Mouse (Mus musculus) embryonic facial prominence, embryonic 12.5 days (tissue): ENCODE measurements around the gene Scml4. TPM values are rescaled to one million over a fixed set of nuclear protein-coding genes. Genes with fewer than 3 reads are reported as not detected.

Source experiments
- ATAC-seq: fragments of 200-750 bp; cut with Nextera tagmentation; 2 replicates; pipeline ENCODE4 v1.8.0; 2017; ENCODE audit not compliant: insufficient number of reproducible peaks, insufficient read depth, low FRiP score, low TSS enrichment
- H3K27ac ChIP-seq: fragments of 300-500 bp; sonication (generic); 2 replicates; pipeline ENCODE4 v1.5.1; 2016; ENCODE audit warnings: mild to moderate bottlenecking
- H3K27me3 ChIP-seq: fragments of 300-500 bp; sonication (generic); 2 replicates; pipeline ENCODE4 v1.6.1; 2016; ENCODE audit warnings: mild to moderate bottlenecking, moderate library complexity
- H3K36me3 ChIP-seq: fragments of 300-500 bp; sonication (generic); 2 replicates; pipeline ENCODE4 v1.6.1; 2016; ENCODE audit warnings: mild to moderate bottlenecking
- H3K4me1 ChIP-seq: fragments of 300-500 bp; sonication (generic); 2 replicates; pipeline ENCODE4 v1.6.1; 2016
- H3K4me2 ChIP-seq: fragments of 300-500 bp; sonication (generic); replicated peaks from 2 replicates; pipeline ENCODE4 v1.6.1; 2016; ENCODE audit warnings: mild to moderate bottlenecking, moderate library complexity
- H3K4me3 ChIP-seq: fragments of 300-500 bp; sonication (generic); 2 replicates; pipeline ENCODE4 v1.5.1; 2016; ENCODE audit warnings: mild to moderate bottlenecking
- H3K9ac ChIP-seq: fragments of 300-500 bp; sonication (generic); 2 replicates; pipeline ENCODE4 v1.6.1; 2016; ENCODE audit warnings: mild to moderate bottlenecking, moderate library complexity
- H3K9me3 ChIP-seq: fragments of 300-500 bp; sonication (generic); 2 replicates; pipeline ENCODE4 v1.6.1; 2016; ENCODE audit warnings: mild to moderate bottlenecking, moderate library complexity
- WGBS: fragments of 180-500 bp; shearing (Covaris S2); methylation state at CpG from one replicate; pipeline ENCODE4 v1.1.7; 2016; 5-methylcytosine and 5-hydroxymethylcytosine counted together
- polyA plus RNA-seq: library from polyadenylated mRNA; unstranded; fragments of >200 nt; fragmentation: Nextera tagmentation; extraction: Ambion mirVana; gene quantifications from 2 replicates; pipeline ENCODE4 v1.2.1, GENCODE M21; 2016

Gene Scml4
- polyA plus RNA-seq, 1 experiment from 2014 or later: 0.37 TPM

DNA sequence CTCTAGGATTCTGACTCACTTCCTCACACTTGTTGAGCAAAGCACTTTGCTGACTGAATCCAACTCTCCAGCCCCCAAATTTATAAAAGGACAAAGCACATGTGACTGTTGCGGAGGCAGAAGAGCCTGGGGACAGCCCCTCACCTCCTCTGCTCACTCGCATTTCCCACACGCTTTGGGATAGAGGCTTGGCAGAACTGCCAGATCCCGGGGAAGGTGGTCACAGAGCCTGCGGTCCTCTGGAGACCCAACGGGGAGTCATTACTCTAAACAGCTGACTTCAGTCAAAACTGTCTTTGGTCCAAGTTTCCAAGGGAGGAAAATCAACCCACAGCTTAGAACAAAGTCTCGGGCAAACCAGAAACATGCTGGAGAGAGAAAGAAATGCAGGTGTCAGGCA is 79.5 kb downstream of the Scml4 start:
- ATAC-seq: no peak
- Histone ChIP-seq H3K4me3 (no peak overlapping the region), H3K27me3 (no peaks in the 10 kb centered on the region), H3K4me2 (no peak overlapping the region), H3K27ac (no peak overlapping the region), H3K36me3 (no peaks in the 10 kb centered on the region), H3K9me3 (no peaks in the 10 kb centered on the region), H3K9ac (no peak overlapping the region), H3K4me1 (peaks cover 7% of the 10 kb centered on the region; the same call in 1 of the 2 replicates)
- 65% methylated on average over 7 of the region's 7 CpGs for WGBS

DNA sequence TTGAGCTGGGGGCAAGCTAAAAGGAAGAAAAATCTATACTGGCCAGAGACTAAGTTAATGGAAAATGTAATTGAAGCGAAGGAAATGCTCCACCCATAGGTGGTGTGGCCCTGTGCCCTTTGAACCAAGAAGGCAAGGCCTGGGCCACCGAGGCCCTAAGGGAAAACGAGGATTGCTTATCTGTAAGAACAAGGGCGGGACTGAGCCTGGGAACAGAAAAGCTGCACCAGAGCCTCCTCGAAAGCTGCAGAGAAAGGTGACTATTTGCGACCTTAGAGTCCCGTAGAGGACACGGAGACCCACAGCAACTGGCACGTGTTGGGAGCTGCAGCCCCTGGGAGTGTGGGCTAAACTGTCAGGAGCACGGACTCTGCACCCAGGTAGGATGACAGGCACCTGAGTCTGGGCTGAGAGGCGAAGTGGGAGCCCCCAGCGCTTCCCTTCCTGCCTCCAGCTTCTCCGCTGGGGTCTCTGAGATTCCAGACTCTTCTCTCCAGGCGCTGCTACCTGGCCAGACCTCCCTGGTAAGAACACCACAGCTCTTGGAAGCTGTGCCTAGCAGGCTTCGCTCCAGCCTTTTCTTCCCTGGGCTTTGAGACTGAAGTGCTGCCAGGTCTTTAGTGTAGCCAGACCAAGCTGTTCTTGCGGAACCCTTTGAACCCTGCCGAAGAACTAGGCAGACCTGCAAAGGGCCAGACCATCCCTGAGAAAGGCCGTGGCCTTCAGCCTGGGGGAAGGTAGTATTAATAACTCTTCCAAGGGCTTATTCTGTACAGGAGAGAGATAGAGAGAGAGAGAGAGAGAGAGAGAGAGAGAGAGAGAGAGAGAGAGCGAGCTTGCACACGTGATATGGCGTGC is 80.3 kb downstream of the Scml4 start:
- Histone ChIP-seq H3K4me1 (peaks cover 7% of the 10 kb centered on the region; the same call in 1 of the 2 replicates), H3K9me3 (no peaks in the 10 kb centered on the region), H3K36me3 (no peaks in the 10 kb centered on the region), H3K9ac (no peak overlapping the region), H3K4me3 (no peak overlapping the region), H3K27me3 (no peaks in the 10 kb centered on the region), H3K27ac (no peak overlapping the region), H3K4me2 (no peak overlapping the region)
- 64% methylated on average over 21 of the region's 21 CpGs for WGBS
- ATAC-seq: no peak

DNA sequence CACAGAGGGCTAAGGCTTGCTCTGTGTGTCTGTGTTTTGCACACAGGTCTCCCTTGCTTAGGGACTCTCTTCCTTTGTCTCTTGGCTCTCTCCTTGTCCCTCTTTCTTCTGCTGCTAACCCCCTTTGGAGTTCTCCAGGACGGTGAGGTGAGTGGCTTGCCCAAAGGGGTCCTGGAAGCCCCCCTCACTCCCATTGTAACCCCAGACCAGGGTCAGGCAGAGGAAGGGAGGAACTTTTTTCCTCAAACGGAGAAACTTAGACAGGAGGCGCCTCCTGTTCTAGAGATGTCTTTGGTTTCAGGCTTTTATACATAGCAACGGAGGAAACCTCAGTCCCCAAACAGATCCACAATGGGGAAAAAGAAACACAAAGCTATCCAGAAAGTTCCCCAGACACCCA is 81.1 kb downstream of the Scml4 start:
- 0 out of 2 replicates have a peak overlapping the region, but pooled peaks have one; percentile 5 for H3K27ac ChIP-seq
- no peak for ATAC-seq
- H3K27me3 ChIP-seq: no peaks in the 10 kb centered on the region
- peaks cover 7% of the 10 kb centered on the region; the same call in 1 of the 2 replicates for H3K4me1 ChIP-seq
- 61% methylated on average over 4 of the region's 4 CpGs for WGBS
- H3K36me3 ChIP-seq: no peaks in the 10 kb centered on the region
- H3K9me3 ChIP-seq: no peaks in the 10 kb centered on the region
- no peak overlapping the region for H3K9ac ChIP-seq
- no peak overlapping the region for H3K4me2 ChIP-seq
- no peak overlapping the region for H3K4me3 ChIP-seq

DNA sequence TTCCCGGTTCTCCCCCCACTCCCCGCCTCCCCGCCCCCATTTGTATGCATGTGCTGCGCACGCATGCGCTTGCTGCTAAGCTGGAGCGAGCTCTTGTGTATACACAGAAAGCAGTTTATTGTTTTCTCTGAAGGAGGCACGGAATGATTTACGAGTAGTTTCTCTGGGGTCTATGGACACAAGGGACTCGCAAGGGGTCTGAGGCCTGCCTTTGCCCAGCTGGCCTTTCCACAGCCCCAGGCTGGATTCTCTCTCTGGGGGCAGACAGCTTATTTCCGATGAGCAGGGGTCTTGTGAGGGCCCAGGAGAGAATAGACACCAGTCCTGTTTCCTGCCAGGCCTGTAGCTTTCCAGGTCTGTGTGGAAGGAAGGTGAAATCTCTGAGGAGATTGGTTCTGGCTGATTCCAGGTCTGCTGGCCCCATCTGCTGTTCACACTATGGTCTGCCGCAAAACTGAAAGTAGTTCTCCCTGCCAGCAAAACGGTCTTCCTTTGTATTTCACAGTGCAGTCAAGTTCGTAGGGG is 81.6 kb downstream of the Scml4 start:
- no peaks in the 10 kb centered on the region for H3K9me3 ChIP-seq
- WGBS: 48% methylated on average over 14 of the region's 14 CpGs
- no peak overlapping the region for H3K4me2 ChIP-seq

DNA sequence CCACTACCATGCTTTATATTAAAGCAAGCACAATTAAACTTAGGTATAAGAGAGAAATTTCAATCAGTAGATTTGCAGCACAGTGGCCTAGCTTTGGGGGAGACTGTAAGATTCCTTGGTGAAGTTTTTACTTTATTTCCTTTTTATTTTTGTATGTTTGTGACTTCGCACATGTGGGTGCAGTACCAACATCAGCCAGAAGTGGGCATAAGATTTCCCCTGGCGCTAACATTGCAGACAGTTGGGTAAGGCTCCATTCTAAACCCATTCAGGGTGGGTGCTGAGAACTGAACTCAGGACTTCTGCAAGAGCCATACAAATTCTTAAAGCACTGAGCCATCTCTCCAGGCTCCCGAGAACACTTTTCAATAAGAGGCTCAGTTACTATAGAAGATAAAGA is 82.1 kb downstream of the Scml4 start:
- peaks cover 7% of the 10 kb centered on the region; the same call in 1 of the 2 replicates for H3K4me1 ChIP-seq
- H3K4me3 ChIP-seq: no peak overlapping the region
- H3K27ac ChIP-seq: no peak overlapping the region
- no peaks in the 10 kb centered on the region for H3K36me3 ChIP-seq
- no peak overlapping the region for H3K4me2 ChIP-seq
- H3K9ac ChIP-seq: no peak overlapping the region
- no peaks in the 10 kb centered on the region for H3K9me3 ChIP-seq
- H3K27me3 ChIP-seq: no peaks in the 10 kb centered on the region
- 86% methylated on average over 3 of the region's 3 CpGs for WGBS
- no peak; the same call in 1 of the 2 replicates for ATAC-seq

More for the DNA sequence above, 81.6 kb downstream of the Scml4 start:
- Histone ChIP-seq H3K4me3 (no peak overlapping the region), H3K4me1 (peaks cover 7% of the 10 kb centered on the region; the same call in 1 of the 2 replicates), H3K27me3 (no peaks in the 10 kb centered on the region), H3K9ac (no peak overlapping the region), H3K36me3 (no peaks in the 10 kb centered on the region), H3K27ac (0 out of 2 replicates have a peak overlapping the region, but pooled peaks have one; percentile 5)
- ATAC-seq: peak; percentile 72

DNA sequence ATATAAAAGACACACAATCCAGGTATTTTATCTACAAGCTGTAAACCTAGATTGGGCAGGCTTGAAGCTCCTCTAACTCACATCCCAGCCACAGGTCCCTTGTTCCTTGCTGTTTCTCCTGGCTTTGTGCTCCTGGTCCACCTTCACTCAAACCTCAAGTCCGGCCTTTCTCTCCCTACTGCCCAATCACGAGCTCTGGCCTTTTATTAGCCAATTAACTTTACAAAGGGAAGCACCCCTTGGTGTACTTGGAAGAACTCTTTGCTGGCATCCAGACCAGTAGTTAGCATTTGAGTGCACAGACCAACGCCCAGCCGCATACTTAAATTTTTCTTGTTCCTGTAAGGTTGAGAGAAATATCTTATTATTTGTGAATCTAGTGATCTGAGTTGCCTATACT is 85.1 kb downstream of the Scml4 start:
- WGBS: 53% methylated on average over 4 of the region's 4 CpGs
- Histone ChIP-seq H3K27me3 (no peaks in the 10 kb centered on the region), H3K27ac (no peak overlapping the region), H3K9me3 (no peaks in the 10 kb centered on the region), H3K4me3 (no peak overlapping the region), H3K9ac (no peak overlapping the region), H3K36me3 (no peaks in the 10 kb centered on the region), H3K4me1 (peaks cover 18% of the 10 kb centered on the region), H3K4me2 (no peak overlapping the region)
- no peak for ATAC-seq

DNA sequence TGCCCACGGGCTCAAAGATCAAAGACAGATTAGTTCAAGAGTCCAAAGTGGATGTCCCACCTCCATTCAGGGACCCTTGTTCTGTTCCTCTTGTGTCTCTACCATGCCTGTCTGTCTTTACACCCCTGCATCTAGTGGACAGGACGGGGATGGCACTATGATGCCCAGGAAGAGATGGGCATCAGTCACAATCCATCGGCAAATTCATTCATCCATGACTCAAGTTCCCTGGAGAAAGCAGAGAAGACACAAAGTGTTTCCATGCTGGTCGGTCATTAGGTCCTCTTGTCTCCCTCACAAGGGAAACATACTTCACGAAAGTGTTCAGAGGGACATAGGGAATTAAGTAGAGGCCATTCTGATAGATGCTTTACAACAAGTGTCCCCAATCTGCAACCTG is 87.2 kb downstream of the Scml4 start:
- no peak overlapping the region for H3K27ac ChIP-seq
- H3K36me3 ChIP-seq: no peaks in the 10 kb centered on the region
- no peaks in the 10 kb centered on the region for H3K27me3 ChIP-seq
- H3K4me1 ChIP-seq: peaks cover 29% of the 10 kb centered on the region
- H3K4me3 ChIP-seq: no peak overlapping the region
- H3K9ac ChIP-seq: no peak overlapping the region
- WGBS: 90% methylated on average over 5 of the region's 5 CpGs
- ATAC-seq: no peak
- H3K9me3 ChIP-seq: no peaks in the 10 kb centered on the region
- H3K4me2 ChIP-seq: no peak overlapping the region

DNA sequence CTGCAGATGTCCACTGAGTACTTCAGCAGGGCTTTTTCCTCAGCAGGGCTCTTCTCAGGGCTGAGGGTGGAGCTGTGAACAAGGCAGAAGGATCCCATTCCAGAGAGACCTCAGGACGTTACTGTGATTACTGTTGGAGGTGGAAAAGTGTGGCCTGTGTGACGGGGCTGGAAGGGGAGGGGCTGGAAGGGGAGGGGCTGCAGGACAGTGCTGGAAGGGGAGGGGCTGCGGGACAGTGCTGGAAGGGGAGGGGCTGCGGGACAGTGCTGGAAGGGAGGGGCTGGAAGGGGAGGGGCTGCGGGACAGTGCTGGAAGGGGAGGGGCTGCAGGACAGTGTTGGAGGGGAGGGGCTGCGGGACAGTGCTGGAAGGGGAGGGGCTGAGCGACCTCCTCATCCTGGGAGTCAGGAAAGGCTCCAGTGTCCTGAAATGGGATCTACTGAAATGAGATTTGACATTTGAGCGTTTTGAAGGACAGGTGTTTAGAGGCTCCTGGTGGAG is 90.1 kb downstream of the Scml4 start:
- Histone ChIP-seq H3K4me3 (peak overlapping the region; percentile 10; the same call in 1 of the 2 replicates), H3K9me3 (no peaks in the 10 kb centered on the region), H3K27ac (peak overlapping the region; percentile 84), H3K4me1 (peaks cover 29% of the 10 kb centered on the region), H3K9ac (no peak overlapping the region), H3K36me3 (no peaks in the 10 kb centered on the region), H3K4me2 (peak overlapping the region; percentile 39), H3K27me3 (0 out of 2 replicates have a peak, but pooled peaks cover 7% of the 10 kb centered on the region)
- peak; percentile 44; the same call in 1 of the 2 replicates for ATAC-seq
- 0% methylated on average over 8 of the region's 8 CpGs for WGBS

DNA sequence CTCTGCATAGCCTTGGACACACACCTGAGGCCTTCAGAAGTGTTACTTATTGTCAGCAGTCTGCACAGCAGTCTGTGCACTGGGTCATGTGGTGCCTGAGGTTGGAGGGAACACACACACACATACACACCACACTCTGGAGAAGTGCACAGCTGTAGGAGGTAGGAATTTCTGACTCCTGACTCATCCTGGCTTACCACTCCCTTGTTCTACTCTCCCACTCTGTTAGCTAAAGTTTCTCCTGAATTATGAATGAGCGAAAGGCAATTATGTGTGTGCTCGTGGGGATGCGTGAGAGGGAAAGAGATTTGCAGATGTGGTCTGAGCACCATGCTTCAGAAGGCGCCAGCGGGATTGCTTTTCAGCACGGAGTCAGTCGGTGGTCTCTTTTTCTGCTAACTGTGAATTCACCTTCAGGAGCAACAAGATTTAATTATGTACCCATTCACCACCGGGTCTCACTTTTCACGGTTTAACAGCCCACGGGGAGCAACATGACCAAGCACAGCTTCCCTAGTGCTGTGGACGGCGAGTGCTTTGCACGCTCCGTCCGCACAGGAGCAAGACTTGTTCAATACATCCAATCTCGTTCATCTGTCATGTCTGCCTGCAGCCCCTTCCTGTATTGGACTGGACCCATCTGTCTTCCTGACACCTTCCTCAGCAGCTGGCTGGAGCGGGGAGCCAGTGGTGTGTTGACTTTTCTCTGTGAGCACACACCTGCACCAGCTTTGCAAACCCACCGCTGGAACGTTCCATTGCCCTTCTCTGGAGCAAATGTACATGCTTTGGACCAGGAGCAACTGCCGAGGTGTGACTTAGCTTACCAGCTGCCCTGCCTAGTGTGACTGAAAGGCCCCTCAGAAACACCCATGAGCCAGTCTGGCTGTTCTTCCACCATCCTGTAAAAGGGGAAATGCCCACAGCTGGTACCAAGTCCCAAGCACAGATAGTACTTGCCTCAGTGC is 91.2 kb downstream of the Scml4 start:
- Histone ChIP-seq H3K4me2 (no peak overlapping the region), H3K36me3 (no peaks in the 10 kb centered on the region), H3K9ac (no peak overlapping the region), H3K4me3 (no peak overlapping the region), H3K27me3 (0 out of 2 replicates have a peak, but pooled peaks cover 7% of the 10 kb centered on the region), H3K27ac (peak overlapping the region; percentile 51), H3K9me3 (no peaks in the 10 kb centered on the region), H3K4me1 (peaks cover 29% of the 10 kb centered on the region)
- peak; percentile 72; the same call in 1 of the 2 replicates for ATAC-seq
- WGBS: 57% methylated on average over 20 of the region's 20 CpGs

DNA sequence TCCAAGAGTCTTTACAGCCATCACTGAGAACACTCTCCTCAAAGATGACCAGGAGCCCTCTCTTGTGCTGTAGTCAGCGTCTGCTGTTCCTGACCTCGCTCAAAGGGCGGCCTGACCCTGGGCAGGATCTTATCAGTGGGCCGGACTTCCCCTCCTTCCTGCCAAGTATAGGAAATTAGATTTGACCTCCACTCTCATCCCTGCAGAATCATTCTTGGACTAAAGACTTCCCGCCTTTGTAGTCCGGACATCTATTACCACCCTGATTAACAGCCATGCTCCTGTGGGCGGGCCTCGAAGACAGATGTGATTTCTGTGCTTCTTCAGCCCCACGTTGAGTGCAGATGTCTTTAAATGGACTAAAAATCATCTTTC is 91.9 kb downstream of the Scml4 start:
- ATAC-seq: no peak
- Histone ChIP-seq H3K9ac (no peak overlapping the region), H3K27me3 (0 out of 2 replicates have a peak, but pooled peaks cover 9% of the 10 kb centered on the region), H3K9me3 (no peaks in the 10 kb centered on the region), H3K27ac (0 out of 2 replicates have a peak overlapping the region, but pooled peaks have one; percentile 17), H3K4me2 (no peak overlapping the region), H3K36me3 (no peaks in the 10 kb centered on the region), H3K4me1 (peaks cover 29% of the 10 kb centered on the region), H3K4me3 (no peak overlapping the region)
- WGBS: 46% methylated on average over 9 of the region's 9 CpGs

DNA sequence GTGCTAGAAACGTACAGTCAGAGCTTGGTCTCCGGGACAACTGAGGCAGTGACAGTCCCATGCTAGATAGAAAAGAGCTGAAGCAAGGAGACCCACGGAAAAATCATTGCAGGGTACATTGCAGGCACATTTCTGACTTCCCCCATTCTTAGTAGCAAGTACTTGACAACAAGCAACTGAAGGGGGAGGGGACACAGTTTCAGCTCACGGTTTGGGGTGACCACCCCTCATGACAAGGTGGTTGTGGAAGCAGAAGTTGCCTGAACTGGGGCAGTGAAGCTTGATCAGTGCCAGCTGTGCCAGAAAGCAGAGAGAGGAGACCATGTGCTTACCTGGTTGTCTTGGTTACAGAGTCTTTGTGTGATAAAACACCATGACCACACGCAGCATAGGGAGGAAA is 93.4 kb downstream of the Scml4 start:
- no peak overlapping the region for H3K4me2 ChIP-seq
- 70% methylated on average over 5 of the region's 5 CpGs for WGBS
- no peak overlapping the region for H3K4me3 ChIP-seq
- H3K9ac ChIP-seq: no peak overlapping the region
- no peaks in the 10 kb centered on the region for H3K36me3 ChIP-seq
- H3K4me1 ChIP-seq: peaks cover 35% of the 10 kb centered on the region
- H3K27ac ChIP-seq: no peak overlapping the region
- no peak for ATAC-seq
- H3K9me3 ChIP-seq: no peaks in the 10 kb centered on the region
- 0 out of 2 replicates have a peak, but pooled peaks cover 15% of the 10 kb centered on the region for H3K27me3 ChIP-seq
